Mouse (Mus musculus): ENCODE measurements around the gene Plppr4. TPM values are rescaled to one million over a fixed set of nuclear protein-coding genes. Genes with fewer than 3 reads are reported as not detected.

Plppr4 gene
- polyA plus RNA-seq (2014; fragmentation: Nextera tagmentation; extraction: Ambion mirVana): 0.16 and 0.19 TPM in 2 replicates

- Histone ChIP-seq H3K27me3 (ENCODE audit: insufficient read depth, low read length) (peaks cover 9% of the 10 kb centered on the region; the same call in 1 of the 2 replicates), H3K9ac (peak within 1 kb of the TSS; percentile 11; the same call in 1 of the 2 replicates), H3K4me2 (peak within 1 kb of the TSS; percentile 70), H3K9me3 (ENCODE audit: low read depth, low read length) (no peaks in the 10 kb centered on the region), H3K36me3 (ENCODE audit: insufficient read depth) (no peaks in the 10 kb centered on the region), H3K4me3 (ENCODE audit: low read depth, low read length) (peak within 1 kb of the TSS; percentile 42), H3K4me1 (ENCODE audit: insufficient read depth) (no peaks in the 10 kb centered on the region), H3K27ac (ENCODE audit: low read depth) (no peak within 1 kb of the TSS)
- WGBS: 41% methylated on average over 5 of the region's 5 CpGs
- no peak for DNase-seq
- ATAC-seq (ENCODE audit: insufficient read depth): no peak
- no peak for TF ChIP-seq CTCF (IDR thresholded peaks at IDR 0.05; ENCODE audit: low read depth)
Measured at GRCm38 (mm10) chr3:117360528-117360927, at the start of gene Plppr4. Gene Plppr4, minus strand, starts transcription at chr3:117360876.

DNA sequence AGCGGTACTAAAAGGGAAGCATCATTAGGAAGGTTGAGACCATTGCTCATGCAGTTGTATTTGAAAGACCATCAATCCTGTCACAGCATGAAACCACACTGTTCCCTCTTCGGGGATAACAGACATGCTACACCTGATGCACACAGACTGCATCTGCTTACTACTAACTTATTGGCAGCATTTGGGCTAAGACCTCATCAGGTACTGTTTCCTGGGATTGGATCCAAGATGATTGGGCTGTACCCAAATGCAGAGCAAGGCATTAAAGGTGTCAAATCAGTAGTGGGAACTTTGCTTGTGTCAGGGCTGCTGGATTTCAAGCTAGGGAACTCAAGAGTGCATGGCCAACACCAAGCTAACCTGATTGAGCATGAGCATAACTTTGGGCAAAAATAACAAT is 45.1 kb upstream of the Plppr4 start:
- H3K4me1 ChIP-seq (ENCODE audit: insufficient read depth): no peaks in the 10 kb centered on the region
- no peak overlapping the region for H3K27ac ChIP-seq (ENCODE audit: low read depth)
- ATAC-seq (ENCODE audit: insufficient read depth): no peak
- 79% methylated on average over 2 of the region's 2 CpGs for WGBS
- no peak for DNase-seq
- H3K9me3 ChIP-seq (ENCODE audit: low read depth, low read length): no peaks in the 10 kb centered on the region
- H3K4me2 ChIP-seq: no peak overlapping the region
- H3K9ac ChIP-seq: no peak overlapping the region
- TF ChIP-seq CTCF (IDR thresholded peaks at IDR 0.05; ENCODE audit: low read depth): no peak
- no peaks in the 10 kb centered on the region for H3K27me3 ChIP-seq (ENCODE audit: insufficient read depth, low read length)
- H3K4me3 ChIP-seq (ENCODE audit: low read depth, low read length): no peak overlapping the region
- H3K36me3 ChIP-seq (ENCODE audit: insufficient read depth): no peaks in the 10 kb centered on the region

DNA sequence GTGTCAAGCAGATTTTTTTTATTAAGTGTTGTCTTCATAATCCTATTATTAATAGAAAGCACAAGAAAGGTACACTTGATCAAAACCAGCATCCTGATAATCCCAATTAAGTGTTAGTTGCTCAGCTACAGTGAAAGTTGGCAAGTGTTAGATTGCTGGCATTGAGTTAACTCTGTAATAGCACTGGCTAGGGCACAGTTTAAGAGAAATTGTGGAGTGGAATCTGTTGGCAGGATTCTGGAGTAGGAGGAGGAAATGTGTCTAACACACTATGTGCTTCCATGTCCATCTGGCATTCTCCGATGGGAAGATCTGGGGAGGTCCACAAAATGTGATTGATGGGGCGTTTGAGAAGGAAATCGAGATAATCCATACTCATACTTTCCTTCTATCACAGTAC is 43.1 kb upstream of the Plppr4 start:
- H3K36me3 ChIP-seq (ENCODE audit: insufficient read depth): no peaks in the 10 kb centered on the region
- H3K27ac ChIP-seq (ENCODE audit: low read depth): no peak overlapping the region
- no peaks in the 10 kb centered on the region for H3K4me1 ChIP-seq (ENCODE audit: insufficient read depth)
- no peaks in the 10 kb centered on the region for H3K9me3 ChIP-seq (ENCODE audit: low read depth, low read length)
- ATAC-seq (ENCODE audit: insufficient read depth) (no peak), DNase-seq (no peak)
- H3K9ac ChIP-seq: no peak overlapping the region
- no peaks in the 10 kb centered on the region for H3K27me3 ChIP-seq (ENCODE audit: insufficient read depth, low read length)
- no peak overlapping the region for H3K4me2 ChIP-seq
- TF ChIP-seq CTCF (IDR thresholded peaks at IDR 0.05; ENCODE audit: low read depth): no peak
- WGBS: 66% methylated on average over 3 of the region's 3 CpGs
- H3K4me3 ChIP-seq (ENCODE audit: low read depth, low read length): no peak overlapping the region

DNA sequence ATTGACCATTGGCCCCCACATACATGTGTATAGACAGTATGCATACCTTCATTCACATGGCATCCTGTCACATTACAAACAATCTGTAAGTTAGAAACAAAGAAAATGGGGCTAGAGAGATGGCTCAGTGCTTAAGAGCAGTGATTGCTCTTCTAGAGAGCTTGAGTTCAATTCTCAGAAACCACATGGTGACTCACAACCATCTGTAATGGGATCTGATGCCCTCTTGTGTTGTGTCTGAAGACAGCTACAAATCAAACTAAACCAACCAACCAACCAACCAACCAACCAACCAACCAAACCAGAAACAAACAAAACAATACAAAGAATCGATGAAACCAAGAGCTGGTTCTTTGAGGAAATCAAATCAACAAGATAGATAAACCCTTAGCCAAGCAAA is 5.4 kb upstream of the Plppr4 start:
- no peak overlapping the region for H3K27ac ChIP-seq (ENCODE audit: low read depth)
- DNase-seq (no peak), ATAC-seq (ENCODE audit: insufficient read depth) (no peak)
- H3K4me1 ChIP-seq (ENCODE audit: insufficient read depth): no peaks in the 10 kb centered on the region
- H3K4me2 ChIP-seq: no peak overlapping the region
- H3K36me3 ChIP-seq (ENCODE audit: insufficient read depth): no peaks in the 10 kb centered on the region
- 89% methylated on average over 1 of the region's 1 CpGs for WGBS
- no peaks in the 10 kb centered on the region for H3K27me3 ChIP-seq (ENCODE audit: insufficient read depth, low read length)
- H3K9ac ChIP-seq: no peak overlapping the region
- no peaks in the 10 kb centered on the region for H3K9me3 ChIP-seq (ENCODE audit: low read depth, low read length)
- no peak overlapping the region for H3K4me3 ChIP-seq (ENCODE audit: low read depth, low read length)
- TF ChIP-seq CTCF (IDR thresholded peaks at IDR 0.05; ENCODE audit: low read depth): no peak

- ATAC-seq (ENCODE audit: insufficient read depth) (peak; percentile 89), DNase-seq (peak; percentile 61)
- no peak for TF ChIP-seq CTCF (IDR thresholded peaks at IDR 0.05; ENCODE audit: low read depth)
- no peaks in the 10 kb centered on the region for H3K36me3 ChIP-seq (ENCODE audit: insufficient read depth)
- H3K27me3 ChIP-seq (ENCODE audit: insufficient read depth, low read length): peaks cover 9% of the 10 kb centered on the region; the same call in 1 of the 2 replicates
- no peaks in the 10 kb centered on the region for H3K9me3 ChIP-seq (ENCODE audit: low read depth, low read length)
- peak overlapping the region; percentile 70 for H3K4me2 ChIP-seq
- no peak overlapping the region for H3K27ac ChIP-seq (ENCODE audit: low read depth)
- H3K4me3 ChIP-seq (ENCODE audit: low read depth, low read length): peak overlapping the region; percentile 42
- WGBS: under 1% methylated on average over 44 of the region's 46 CpGs
- no peaks in the 10 kb centered on the region for H3K4me1 ChIP-seq (ENCODE audit: insufficient read depth)
- H3K9ac ChIP-seq: peak overlapping the region; percentile 11; the same call in 1 of the 2 replicates
Measured at GRCm38 (mm10) chr3:117359686-117360521, 772 bp downstream of the Plppr4 start.

DNA sequence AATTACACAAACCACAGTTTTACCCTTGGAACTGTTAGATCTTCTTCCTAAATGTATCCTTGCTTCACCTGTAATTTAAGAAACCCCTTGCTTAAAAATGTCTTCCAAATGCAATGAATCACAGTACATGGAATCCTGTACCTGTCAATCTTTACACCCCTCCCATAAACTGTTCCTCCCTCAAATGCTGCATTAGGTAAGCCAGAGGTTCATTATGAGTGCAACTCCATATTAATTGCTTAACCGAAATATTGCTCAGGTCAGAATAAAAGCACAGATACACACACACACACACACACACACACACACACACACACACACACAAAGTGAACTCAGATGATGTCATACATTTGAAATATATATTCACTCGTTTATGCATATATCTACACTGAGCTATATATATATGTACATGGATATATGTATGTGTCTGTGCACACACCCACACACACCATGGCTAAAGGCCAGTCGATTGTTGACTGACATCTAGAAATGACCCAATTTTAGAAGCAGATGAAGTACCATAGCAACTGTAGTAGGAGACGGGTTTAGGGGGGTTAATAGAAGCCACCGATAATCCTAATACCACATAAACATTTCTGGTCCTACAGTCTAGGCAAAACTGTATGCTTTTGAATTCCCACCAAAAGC is 1.6 kb downstream of the Plppr4 start:
- Histone ChIP-seq H3K27me3 (ENCODE audit: insufficient read depth, low read length) (peaks cover 9% of the 10 kb centered on the region; the same call in 1 of the 2 replicates), H3K4me1 (ENCODE audit: insufficient read depth) (no peaks in the 10 kb centered on the region), H3K4me3 (ENCODE audit: low read depth, low read length) (no peak overlapping the region), H3K9me3 (ENCODE audit: low read depth, low read length) (no peaks in the 10 kb centered on the region), H3K36me3 (ENCODE audit: insufficient read depth) (no peaks in the 10 kb centered on the region), H3K4me2 (peak overlapping the region; percentile 70), H3K9ac (no peak overlapping the region), H3K27ac (ENCODE audit: low read depth) (no peak overlapping the region)
- no peak for TF ChIP-seq CTCF (IDR thresholded peaks at IDR 0.05; ENCODE audit: low read depth)
- 75% methylated on average over 5 of the region's 5 CpGs for WGBS
- ATAC-seq (ENCODE audit: insufficient read depth): no peak
- DNase-seq: no peak

DNA sequence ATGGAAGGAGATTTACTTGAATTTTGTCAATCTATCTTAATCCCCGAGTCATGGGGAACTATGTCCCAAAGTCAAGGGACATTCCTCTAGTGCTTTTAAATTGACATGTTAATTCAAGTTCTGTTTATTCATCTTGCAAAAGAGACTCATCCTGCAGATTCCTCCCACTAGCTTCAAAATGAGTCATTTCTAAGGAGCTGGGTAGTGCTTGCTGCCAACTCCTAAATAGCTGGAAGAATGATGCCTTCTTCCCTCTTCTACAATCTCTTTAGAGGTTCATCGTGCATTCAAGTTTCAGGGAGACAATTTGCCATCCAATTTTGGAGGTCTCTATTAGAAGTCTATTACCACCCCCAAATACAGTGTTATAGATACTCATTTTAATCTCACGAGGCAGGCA is 3.3 kb downstream of the Plppr4 start:
- Histone ChIP-seq H3K9me3 (ENCODE audit: low read depth, low read length) (no peaks in the 10 kb centered on the region), H3K36me3 (ENCODE audit: insufficient read depth) (no peaks in the 10 kb centered on the region), H3K4me3 (ENCODE audit: low read depth, low read length) (no peak overlapping the region), H3K4me2 (no peak overlapping the region), H3K27me3 (ENCODE audit: insufficient read depth, low read length) (peaks cover 9% of the 10 kb centered on the region; the same call in 1 of the 2 replicates), H3K27ac (ENCODE audit: low read depth) (no peak overlapping the region), H3K4me1 (ENCODE audit: insufficient read depth) (no peaks in the 10 kb centered on the region), H3K9ac (no peak overlapping the region)
- WGBS: 77% methylated on average over 3 of the region's 3 CpGs
- no peak for DNase-seq
- no peak for TF ChIP-seq CTCF (IDR thresholded peaks at IDR 0.05; ENCODE audit: low read depth)
- ATAC-seq (ENCODE audit: insufficient read depth): no peak

Data from lung, embryonic 14.5 days (tissue).